Mouse (Mus musculus) layer of hippocampus, adult 8-10 months (tissue): Measurements from ENCODE around the gene Elf1. TPM values are rescaled to one million over a fixed set of nuclear protein-coding genes. Genes with fewer than 3 reads are reported as not detected.
A peak's percentile ranks its signal among the peaks of the same experiment; 100 is the strongest.
"Not testable (repeated sequence)": the region's sequence is repeated elsewhere in the genome, so short reads cannot be mapped to it uniquely, and the experiment has no call there.

Source experiments
- DNase-seq, 2 experiments: peaks; one replicate each; pipeline ENCODE4 v3.0.0; 2022; ENCODE audit warnings: low spot score in 2 of 2
- total RNA-seq, 4 experiments: library from RNA; stranded (reverse); gene quantifications; 2 replicates each; pipeline ENCODE4 v1.2.4; 2022

The Elf1 gene
- total RNA-seq, 4 experiments from 2014 or later: 4.2 to 7.9 (median 6.2) TPM

- no peak for DNase-seq
Observed at GRCm38 (mm10) chr14:79521056-79521455, 40.1 kb downstream of the Elf1 start.

DNA sequence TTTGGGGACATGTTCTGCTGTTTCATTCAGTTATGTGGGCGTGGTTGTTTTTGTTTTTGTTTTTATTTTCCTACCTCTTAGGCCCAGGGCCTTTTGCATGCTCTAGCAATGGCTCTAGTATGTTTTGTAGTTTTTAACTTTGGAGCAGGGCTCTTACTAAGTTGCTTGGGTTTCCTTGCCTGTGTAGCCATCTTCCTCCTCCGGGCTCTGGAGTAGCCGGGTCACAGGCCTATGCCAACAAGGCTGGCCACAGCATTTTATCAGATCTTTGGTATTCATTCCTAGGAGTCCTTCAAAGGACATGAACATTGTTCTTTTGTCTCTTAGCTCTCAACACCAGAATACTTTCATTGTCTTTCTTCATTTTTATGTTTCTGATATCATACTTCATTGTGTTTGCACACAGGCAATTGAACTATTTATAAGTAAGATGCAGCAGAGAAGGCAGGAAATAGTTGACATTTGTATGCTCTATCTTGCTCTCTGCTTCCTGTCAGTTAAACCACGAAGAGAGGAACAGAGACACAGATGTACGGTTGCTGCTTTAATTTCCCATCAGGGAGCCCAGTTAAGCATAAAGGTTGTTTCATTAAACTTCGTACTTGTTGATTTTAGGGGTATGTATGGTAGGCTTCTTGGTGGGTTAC lies 40.6 kb downstream of the Elf1 start:
- DNase-seq: no peak

DNA sequence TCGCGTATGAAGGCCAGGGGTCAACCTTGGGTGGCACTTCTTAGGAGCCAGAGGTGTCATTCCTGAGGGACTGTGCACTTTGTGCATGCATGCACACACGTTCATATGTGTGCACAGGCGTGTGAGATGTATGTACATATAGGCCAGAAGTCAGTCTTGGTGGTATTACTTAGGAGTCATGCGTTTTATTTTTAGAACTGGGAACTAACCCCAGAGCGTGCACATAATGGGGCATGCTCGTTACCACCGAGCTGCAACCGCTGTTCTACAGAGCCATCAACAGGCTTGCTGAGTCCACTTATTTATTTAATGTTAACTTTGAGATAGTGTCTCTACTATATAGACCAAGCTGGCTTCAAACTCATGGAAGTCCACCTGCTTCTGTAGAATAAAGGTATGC lies 41.4 kb downstream of the Elf1 start:
- no peak for DNase-seq

GRCm38 (mm10) chr14:79526106-79526505 lies 45.1 kb downstream of the Elf1 start:
- DNase-seq: not testable (repeated sequence)

GRCm38 (mm10) chr14:79527704-79528103 lies 46.7 kb downstream of the Elf1 start:
- no peak for DNase-seq

GRCm38 (mm10) chr14:79529581-79530554 lies 48.9 kb downstream of the Elf1 start:
- no peak for DNase-seq

GRCm38 (mm10) chr14:79530761-79531160 lies 49.8 kb downstream of the Elf1 start:
- no peak for DNase-seq

- DNase-seq: no peak
Observed at GRCm38 (mm10) chr14:79532036-79532776, 51.2 kb downstream of the Elf1 start.

DNA sequence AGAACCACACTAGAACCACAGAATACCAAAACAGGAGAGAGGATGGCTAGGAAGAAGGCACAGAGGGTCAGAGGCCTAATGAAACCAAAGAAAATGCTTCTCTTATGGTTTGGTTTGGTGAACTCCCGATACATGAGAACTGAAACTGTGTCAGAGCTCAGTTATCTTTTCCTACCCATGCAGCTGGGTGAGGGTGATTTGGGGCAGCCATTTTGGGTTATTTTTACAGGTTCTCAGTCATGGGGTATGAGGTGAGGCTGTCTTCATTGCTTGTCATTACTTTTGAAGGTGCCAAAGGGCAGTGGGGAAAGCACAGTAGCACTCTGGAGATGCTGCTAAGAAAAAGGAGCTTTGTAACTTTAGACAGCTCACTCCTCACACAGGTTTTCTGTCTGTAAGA lies 52.4 kb downstream of the Elf1 start:
- no peak for DNase-seq

DNA sequence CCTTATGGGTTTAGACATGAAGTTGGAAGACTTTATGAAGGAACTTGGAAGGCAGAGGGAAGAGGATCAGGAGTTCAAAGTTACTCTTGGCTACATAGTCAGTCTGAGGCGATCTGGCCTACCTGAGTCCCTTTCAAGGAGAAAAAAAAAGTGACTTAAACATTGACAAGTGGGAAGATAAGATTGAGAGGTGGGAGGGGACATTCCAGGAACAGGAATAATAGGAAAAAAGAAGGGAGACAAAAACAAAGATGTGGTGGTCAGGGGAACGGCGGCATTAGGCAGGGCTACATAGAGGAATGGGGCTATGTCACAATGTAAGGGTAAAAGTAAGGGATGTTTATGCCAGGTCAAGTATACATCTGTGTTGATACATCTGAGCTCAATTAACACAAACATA lies 53.2 kb downstream of the Elf1 start:
- DNase-seq: no peak

GRCm38 (mm10) chr14:79534656-79535055 lies 53.7 kb downstream of the Elf1 start:
- DNase-seq: not testable (repeated sequence)

DNA sequence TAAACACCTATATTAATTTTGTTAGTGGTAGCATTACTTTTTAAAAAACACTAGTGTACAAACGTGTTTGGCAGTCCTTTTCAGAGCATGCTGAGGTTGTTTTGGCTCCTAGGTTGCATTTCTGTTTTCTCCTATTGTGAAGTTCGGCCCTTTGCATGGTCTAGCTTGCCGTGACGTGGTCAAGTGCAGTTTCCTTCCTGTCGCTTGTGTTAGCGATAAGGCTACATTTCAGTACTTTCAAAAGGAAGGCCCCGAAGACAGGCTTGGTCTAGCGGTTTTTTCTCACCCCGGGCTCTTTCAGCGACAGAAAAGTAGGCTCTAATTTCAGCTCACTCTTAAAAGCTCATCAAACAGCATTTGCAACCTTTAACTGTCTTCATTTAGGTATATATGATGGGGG lies 54.3 kb downstream of the Elf1 start:
- DNase-seq: no peak

GRCm38 (mm10) chr14:79536011-79536410 lies 55.0 kb downstream of the Elf1 start:
- no peak for DNase-seq

DNA sequence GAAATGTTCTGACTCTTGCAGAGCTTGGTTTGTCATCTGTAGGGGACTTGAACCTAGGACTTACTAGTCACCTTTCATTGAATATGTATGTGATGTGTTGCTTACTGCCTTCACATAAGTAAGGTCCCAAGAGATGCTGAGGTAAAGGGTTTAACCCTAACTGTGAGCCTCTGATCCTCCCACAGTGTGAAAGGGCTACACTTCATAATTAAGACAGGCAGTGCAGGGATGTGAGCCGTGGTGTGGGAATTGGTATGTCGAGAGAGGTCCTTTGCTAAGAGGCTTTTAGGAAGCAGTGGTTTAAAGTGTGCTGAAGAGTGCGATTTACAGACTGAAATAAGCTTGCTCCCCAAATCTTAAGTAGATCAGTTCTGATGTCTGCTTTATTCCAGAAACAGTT lies 55.8 kb downstream of the Elf1 start:
- no peak for DNase-seq

- no peak for DNase-seq
Observed at GRCm38 (mm10) chr14:79537463-79537862, 56.5 kb downstream of the Elf1 start.

DNA sequence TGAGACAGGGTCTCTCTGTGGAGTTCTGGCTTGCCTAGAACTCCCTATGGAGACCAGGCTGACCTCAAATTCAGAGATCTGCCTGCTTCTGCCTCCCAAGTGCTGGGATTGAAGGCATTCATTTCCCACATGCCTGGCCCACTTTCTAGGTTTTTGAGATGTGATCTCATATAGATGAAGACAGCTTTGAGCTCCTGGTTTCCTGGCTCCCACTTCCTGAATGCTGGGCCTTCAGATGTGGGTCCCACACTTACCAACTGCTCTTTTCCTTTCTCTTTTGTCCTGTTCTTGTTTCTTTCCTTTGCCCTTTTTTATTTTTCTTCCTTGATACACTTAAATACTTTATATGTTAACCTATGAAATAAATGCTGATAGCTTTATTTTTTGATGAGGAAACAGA lies 56.9 kb downstream of the Elf1 start:
- DNase-seq: no peak

- DNase-seq: no peak
Observed at GRCm38 (mm10) chr14:79541606-79542005, 60.6 kb downstream of the Elf1 start.

GRCm38 (mm10) chr14:79549343-79549742 lies 68.3 kb downstream of the Elf1 start:
- DNase-seq: peak; percentile 40 to 63

- DNase-seq: no peak
Observed at GRCm38 (mm10) chr14:79551929-79552328, 70.9 kb downstream of the Elf1 start.

GRCm38 (mm10) chr14:79552854-79553253 lies 71.9 kb downstream of the Elf1 start:
- DNase-seq: no peak

GRCm38 (mm10) chr14:79557796-79558195 lies 76.8 kb downstream of the Elf1 start:
- DNase-seq: no peak

DNA sequence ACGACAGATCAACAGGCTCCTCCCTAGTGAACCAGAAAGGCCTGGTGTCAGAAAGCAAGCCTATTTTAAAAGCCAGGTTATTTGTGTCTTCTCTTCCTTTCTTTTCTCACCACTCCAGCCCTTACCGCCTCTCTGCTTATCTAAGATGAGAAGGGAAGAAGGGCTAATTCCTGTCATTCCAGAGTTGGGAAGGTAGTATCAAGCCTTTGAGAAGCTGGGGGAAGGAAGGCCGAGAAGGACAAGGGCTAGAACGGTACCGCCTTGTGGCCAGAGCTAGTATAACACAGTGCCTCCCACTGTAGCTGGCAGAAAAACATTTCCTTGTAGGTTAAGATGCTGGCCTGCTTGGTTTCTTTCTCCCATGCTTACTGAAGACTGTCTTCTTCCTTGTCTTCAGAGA lies 81.8 kb downstream of the Elf1 start:
- DNase-seq: peak in 1 of 2 experiments; percentile 17
